Mouse (Mus musculus) stomach, postnatal 0 days (tissue): ENCODE data around the gene Soat1. TPM values are rescaled to one million over a fixed set of nuclear protein-coding genes. Genes with fewer than 3 reads are reported as not detected.
A peak's percentile ranks its signal among the peaks of the same experiment; 100 is the strongest.

Experiments
- ATAC-seq: fragments of 200-750 bp; cut with Nextera tagmentation; 2 replicates; pipeline ENCODE4 v1.8.0; 2017; ENCODE audit not compliant: low FRiP score, low TSS enrichment
- DNase-seq: peaks from one replicate; pipeline ENCODE4 v3.0.0-alpha.2; 2016; ENCODE audit warnings: low spot score
- H3K27ac ChIP-seq: fragments of 300-500 bp; sonication (generic); replicated peaks from 2 replicates; pipeline ENCODE4 v1.5.1; 2014; ENCODE audit warnings: mild to moderate bottlenecking, control low read depth
- H3K27me3 ChIP-seq: fragments of 300-500 bp; sonication (generic); 2 replicates; pipeline ENCODE4 v1.6.1; 2014; ENCODE audit warnings: low read length; ENCODE audit not compliant: control insufficient read depth, insufficient read depth
- H3K36me3 ChIP-seq: fragments of 300-500 bp; sonication (generic); 2 replicates; pipeline ENCODE4 v1.6.1; 2014; ENCODE audit warnings: low read length, mixed read lengths; ENCODE audit not compliant: control insufficient read depth, insufficient read depth
- H3K4me1 ChIP-seq: fragments of 300-500 bp; sonication (generic); replicated peaks from 2 replicates; pipeline ENCODE4 v1.6.1; 2014; ENCODE audit warnings: antibody characterized with exemption; ENCODE audit not compliant: control insufficient read depth, insufficient read depth
- H3K4me2 ChIP-seq: fragments of 300-500 bp; sonication (generic); replicated peaks from 2 replicates; pipeline ENCODE4 v1.6.1; 2014; ENCODE audit warnings: low read depth, mild to moderate bottlenecking, control low read depth, moderate library complexity
- H3K4me3 ChIP-seq: fragments of 300-500 bp; sonication (generic); 2 replicates; pipeline ENCODE4 v1.5.1; 2014; ENCODE audit warnings: low read depth, low read length, control low read depth
- H3K9ac ChIP-seq: fragments of 300-500 bp; sonication (generic); 2 replicates; pipeline ENCODE4 v1.6.1; 2014; ENCODE audit warnings: mild to moderate bottlenecking, low read length, control low read depth, mixed read lengths
- H3K9me3 ChIP-seq: fragments of 300-500 bp; sonication (generic); 2 replicates; pipeline ENCODE4 v1.6.1; 2016; ENCODE audit warnings: low read length; ENCODE audit not compliant: control insufficient read depth
- CTCF ChIP-seq: IDR thresholded peaks from 2 replicates; pipeline ENCODE4 v1.5.1; 2016; ENCODE audit warnings: antibody characterized with exemption, low read depth, mild to moderate bottlenecking, moderate library complexity
- EP300 ChIP-seq: optimal IDR thresholded peaks from 2 replicates; pipeline ENCODE3; 2016; ENCODE audit warnings: antibody characterized with exemption
- WGBS: fragments of 180-500 bp; shearing (Covaris S2); extraction: QIAGEN DNeasy Blood & Tissue Kit; methylation state at CpG from one replicate; pipeline ENCODE4 v1.1.7; 2014; 5-methylcytosine and 5-hydroxymethylcytosine counted together
- polyA plus RNA-seq: library from polyadenylated mRNA; unstranded; fragments of >200 nt; fragmentation: Nextera tagmentation; extraction: Ambion mirVana; gene quantifications from 2 replicates; pipeline ENCODE4 v1.2.1, GENCODE M21; 2015

The Soat1 gene
- polyA plus RNA-seq, 1 experiment from 2014 or later, result 17.6 TPM

- H3K9ac ChIP-seq, result no peak overlapping the region
- no peaks in the 10 kb centered on the region for H3K4me1 ChIP-seq
- no peak overlapping the region for H3K27ac ChIP-seq
- H3K4me2 ChIP-seq, result no peak overlapping the region
- ATAC-seq (peak; percentile 65; the same call in 1 of the 2 replicates), DNase-seq (peak; percentile 35)
- 49% methylated on average over 10 of the region's 10 CpGs for WGBS
- no peak overlapping the region for H3K4me3 ChIP-seq
- H3K27me3 ChIP-seq, result no peaks in the 10 kb centered on the region
- H3K9me3 ChIP-seq, result no peaks in the 10 kb centered on the region
- H3K36me3 ChIP-seq, result 0 out of 2 replicates have a peak, but pooled peaks cover 7% of the 10 kb centered on the region
- no peak for TF ChIP-seq EP300
- TF ChIP-seq CTCF, result no peak
These were observed 41.6 kb downstream of the Soat1 start for GRCm38 (mm10) chr1:156432498-156432897.

GRCm38 (mm10) chr1:156428434-156428833, 45.7 kb downstream of the Soat1 start:
- Histone ChIP-seq H3K9ac (no peak overlapping the region), H3K9me3 (no peaks in the 10 kb centered on the region), H3K4me3 (no peak overlapping the region), H3K27ac (no peak overlapping the region), H3K4me1 (no peaks in the 10 kb centered on the region), H3K4me2 (no peak overlapping the region), H3K36me3 (0 out of 2 replicates have a peak, but pooled peaks cover 7% of the 10 kb centered on the region), H3K27me3 (no peaks in the 10 kb centered on the region)
- WGBS, result 91% methylated on average over 6 of the region's 6 CpGs
- ATAC-seq (no peak), DNase-seq (no peak)
- no peak for TF ChIP-seq CTCF
- no peak for TF ChIP-seq EP300

GRCm38 (mm10) chr1:156425746-156426145, 48.4 kb downstream of the Soat1 start:
- Histone ChIP-seq H3K4me1 (no peaks in the 10 kb centered on the region), H3K27ac (no peak overlapping the region), H3K9ac (no peak overlapping the region), H3K4me3 (no peak overlapping the region), H3K4me2 (no peak overlapping the region), H3K9me3 (no peaks in the 10 kb centered on the region), H3K36me3 (0 out of 2 replicates have a peak, but pooled peaks cover 2% of the 10 kb centered on the region), H3K27me3 (no peaks in the 10 kb centered on the region)
- TF ChIP-seq CTCF (no peak), EP300 (no peak)
- 87% methylated on average over 4 of the region's 4 CpGs for WGBS
- no peak for ATAC-seq
- DNase-seq, result no peak

GRCm38 (mm10) chr1:156424054-156424453, 50.1 kb downstream of the Soat1 start:
- Histone ChIP-seq H3K27ac (no peak overlapping the region), H3K27me3 (no peaks in the 10 kb centered on the region), H3K36me3 (no peaks in the 10 kb centered on the region), H3K9ac (no peak overlapping the region), H3K4me2 (no peak overlapping the region), H3K4me3 (no peak overlapping the region), H3K4me1 (no peaks in the 10 kb centered on the region), H3K9me3 (no peaks in the 10 kb centered on the region)
- 92% methylated on average over 3 of the region's 3 CpGs for WGBS
- DNase-seq, result no peak
- no peak for TF ChIP-seq CTCF
- no peak for ATAC-seq

GRCm38 (mm10) chr1:156423493-156423892, 50.6 kb downstream of the Soat1 start:
- H3K4me1 ChIP-seq, result no peaks in the 10 kb centered on the region
- no peaks in the 10 kb centered on the region for H3K36me3 ChIP-seq
- H3K4me3 ChIP-seq, result no peak overlapping the region
- no peak for TF ChIP-seq EP300
- TF ChIP-seq CTCF, result no peak
- 75% methylated on average over 6 of the region's 6 CpGs for WGBS
- H3K4me2 ChIP-seq, result no peak overlapping the region
- H3K9ac ChIP-seq, result no peak overlapping the region
- no peak for DNase-seq
- H3K27me3 ChIP-seq, result no peaks in the 10 kb centered on the region
- ATAC-seq, result no peak
- no peak overlapping the region for H3K27ac ChIP-seq
- no peaks in the 10 kb centered on the region for H3K9me3 ChIP-seq

GRCm38 (mm10) chr1:156422856-156423255, 51.3 kb downstream of the Soat1 start:
- H3K4me2 ChIP-seq, result no peak overlapping the region
- TF ChIP-seq EP300 (no peak), CTCF (no peak)
- 80% methylated on average over 6 of the region's 6 CpGs for WGBS
- H3K9ac ChIP-seq, result no peak overlapping the region
- no peaks in the 10 kb centered on the region for H3K36me3 ChIP-seq
- no peaks in the 10 kb centered on the region for H3K9me3 ChIP-seq
- H3K27me3 ChIP-seq, result no peaks in the 10 kb centered on the region
- H3K27ac ChIP-seq, result no peak overlapping the region
- ATAC-seq, result no peak
- no peak overlapping the region for H3K4me3 ChIP-seq
- DNase-seq, result no peak
- H3K4me1 ChIP-seq, result no peaks in the 10 kb centered on the region
